Mouse (Mus musculus): ENCODE results near the gene Rnf216. TPM values are rescaled to one million over a fixed set of nuclear protein-coding genes. Genes with fewer than 3 reads are reported as not detected.

Gene Rnf216
- polyA plus RNA-seq, 1 experiment from 2014 or later = 34.0 TPM

DNA sequence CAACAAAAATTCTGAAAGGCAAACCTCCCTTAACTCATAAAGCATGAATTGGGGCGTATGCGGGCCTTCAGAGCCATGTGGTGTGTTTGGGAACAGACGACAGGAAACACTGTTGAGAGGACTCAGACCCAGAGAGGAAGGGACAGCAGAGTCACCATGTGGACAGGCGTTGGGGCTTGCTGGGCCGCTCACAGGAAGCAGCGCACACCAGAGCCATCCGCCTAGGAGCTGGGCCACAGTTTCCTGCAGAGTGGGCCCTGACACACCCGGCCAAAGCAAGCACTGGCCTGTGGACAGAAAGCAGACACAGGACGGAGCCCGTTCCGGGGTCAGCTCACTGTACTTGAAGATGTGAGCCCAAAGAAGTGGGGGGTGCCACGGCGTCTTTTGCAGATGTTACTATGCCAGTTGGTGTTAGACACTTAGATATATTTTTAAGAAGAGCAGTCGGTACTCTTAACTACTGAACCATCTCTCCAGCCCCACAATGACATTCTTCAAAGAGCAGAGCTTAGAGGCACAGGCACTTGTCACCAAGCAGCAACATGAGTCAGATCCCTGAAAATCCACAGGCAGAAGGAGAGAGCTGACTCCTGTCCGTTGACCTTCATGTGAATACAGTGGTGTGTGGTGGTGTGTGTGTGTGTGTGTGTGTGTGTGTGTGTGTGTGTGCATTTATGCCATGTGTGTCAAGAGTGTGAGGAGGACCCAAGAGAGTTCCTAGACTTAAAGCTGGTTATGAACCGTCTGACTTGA lies 130.6 kb downstream of the Rnf216 start:
- Histone ChIP-seq H3K4me1 (ENCODE audit: control insufficient read depth, insufficient read depth, low read length) (no peaks in the 10 kb centered on the region), H3K27me3 (replicated peaks; ENCODE audit: control insufficient read depth, insufficient read depth, low read length) (no peaks in the 10 kb centered on the region), H3K4me2 (ENCODE audit: low read depth, low read length) (no peak overlapping the region), H3K9ac (ENCODE audit: low read depth, low read length) (no peak overlapping the region), H3K27ac (replicated peaks; ENCODE audit: low read depth, low read length) (no peak overlapping the region; the same call in 1 of the 2 replicates), H3K36me3 (ENCODE audit: control insufficient read depth, insufficient read depth, low read length) (no peaks in the 10 kb centered on the region), H3K9me3 (ENCODE audit: control insufficient read depth, low read length) (no peaks in the 10 kb centered on the region), H3K4me3 (ENCODE audit: low read depth, low read length) (no peak overlapping the region)
- ATAC-seq (ENCODE audit: low read depth) = no peak
- DNase-seq (ENCODE audit: low spot score) = no peak
- 77% methylated on average over 16 of the region's 16 CpGs for WGBS

DNA sequence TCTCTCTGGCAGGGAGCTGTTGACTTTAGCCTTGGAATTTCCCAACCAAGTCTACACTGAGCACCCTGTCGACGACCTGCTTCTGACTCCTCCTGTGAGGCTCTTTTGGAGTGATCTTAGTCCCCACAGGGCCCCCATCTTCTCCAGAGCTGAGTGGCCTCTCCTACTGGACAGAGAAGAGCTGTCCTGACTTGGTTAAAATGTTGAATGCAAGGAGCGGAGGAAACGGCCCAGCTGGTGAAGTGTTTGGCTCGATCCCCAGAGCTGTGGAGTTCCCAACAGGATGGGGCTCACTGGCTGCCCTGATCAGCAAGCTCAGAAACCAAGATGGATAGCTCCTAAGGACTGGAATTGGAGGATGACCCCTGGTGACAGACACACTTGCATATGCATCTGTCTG lies 136.3 kb downstream of the Rnf216 start:
- Histone ChIP-seq H3K27ac (replicated peaks; ENCODE audit: low read depth, low read length) (peak overlapping the region; percentile 15; the same call in 1 of the 2 replicates), H3K9me3 (ENCODE audit: control insufficient read depth, low read length) (no peaks in the 10 kb centered on the region)
- peak; percentile 48 for DNase-seq (ENCODE audit: low spot score)

DNA sequence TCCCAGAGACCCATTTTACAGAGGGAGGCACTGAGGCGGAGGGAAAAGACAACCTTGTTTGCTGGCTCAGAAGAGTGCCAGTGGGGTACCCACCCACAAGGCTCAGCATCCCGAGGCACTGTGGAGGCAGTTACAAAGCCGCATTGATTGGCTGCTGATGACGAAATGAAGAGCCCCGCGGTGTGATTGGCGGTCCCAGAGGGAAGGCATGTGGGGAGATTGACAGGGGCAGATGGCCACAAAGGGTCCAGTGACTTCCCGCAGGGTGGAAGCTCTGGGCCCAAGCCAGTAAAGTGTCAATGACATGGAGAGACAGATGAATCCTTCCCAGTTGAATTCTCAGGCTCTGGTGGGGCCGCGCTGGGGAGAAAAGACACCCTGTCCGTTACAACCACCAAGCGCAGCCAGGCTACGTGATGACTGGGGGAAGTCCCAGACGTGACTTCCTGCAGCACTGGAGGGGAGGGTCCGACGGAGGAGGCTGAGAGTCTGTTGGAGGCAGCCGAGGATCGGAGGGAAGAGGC lies 138.1 kb downstream of the Rnf216 start:
- H3K27me3 ChIP-seq (replicated peaks; ENCODE audit: control insufficient read depth, insufficient read depth, low read length) = no peaks in the 10 kb centered on the region
- H3K27ac ChIP-seq (replicated peaks; ENCODE audit: low read depth, low read length) = peak overlapping the region; percentile 52
- ATAC-seq (ENCODE audit: low read depth) (peak; percentile 84), DNase-seq (ENCODE audit: low spot score) (peak; percentile 92)
- H3K9me3 ChIP-seq (ENCODE audit: control insufficient read depth, low read length) = no peaks in the 10 kb centered on the region
- H3K9ac ChIP-seq (ENCODE audit: low read depth, low read length) = 0 out of 2 replicates have a peak overlapping the region, but pooled peaks have one; percentile 20
- 14% methylated on average over 18 of the region's 18 CpGs for WGBS
- no peak overlapping the region for H3K4me3 ChIP-seq (ENCODE audit: low read depth, low read length)
- peaks cover 46% of the 10 kb centered on the region for H3K36me3 ChIP-seq (ENCODE audit: control insufficient read depth, insufficient read depth, low read length)
- H3K4me1 ChIP-seq (ENCODE audit: control insufficient read depth, insufficient read depth, low read length) = 0 out of 2 replicates have a peak, but pooled peaks cover 4% of the 10 kb centered on the region
- H3K4me2 ChIP-seq (ENCODE audit: low read depth, low read length) = peak overlapping the region; percentile 25; the same call in 1 of the 2 replicates

More for the DNA sequence above, 136.3 kb downstream of the Rnf216 start:
- Histone ChIP-seq H3K9ac (ENCODE audit: low read depth, low read length) (no peak overlapping the region), H3K4me1 (ENCODE audit: control insufficient read depth, insufficient read depth, low read length) (0 out of 2 replicates have a peak, but pooled peaks cover 4% of the 10 kb centered on the region), H3K27me3 (replicated peaks; ENCODE audit: control insufficient read depth, insufficient read depth, low read length) (no peaks in the 10 kb centered on the region), H3K4me3 (ENCODE audit: low read depth, low read length) (no peak overlapping the region), H3K4me2 (ENCODE audit: low read depth, low read length) (no peak overlapping the region), H3K36me3 (ENCODE audit: control insufficient read depth, insufficient read depth, low read length) (peaks cover 27% of the 10 kb centered on the region)
- WGBS = 52% methylated on average over 5 of the region's 5 CpGs
- no peak for ATAC-seq (ENCODE audit: low read depth)

DNA sequence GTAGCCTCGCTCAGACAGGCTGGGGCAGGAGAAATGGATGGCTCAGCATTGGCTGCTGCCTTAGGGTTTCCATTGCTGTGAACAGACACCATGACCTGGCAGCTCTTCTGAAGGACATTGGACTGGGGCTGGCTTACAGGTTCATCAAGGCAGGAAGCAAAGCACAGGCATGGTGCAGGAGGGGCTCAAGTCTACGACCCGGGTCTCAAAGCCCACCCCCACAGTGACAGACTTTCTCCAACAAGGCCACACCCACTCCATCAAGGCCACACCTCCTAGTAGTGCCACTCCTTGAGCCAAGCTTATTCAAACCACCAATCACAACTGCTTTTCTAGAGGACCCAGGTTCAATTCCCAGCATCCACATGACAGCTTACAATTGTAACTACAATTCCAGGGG lies 138.8 kb downstream of the Rnf216 start:
- H3K4me2 ChIP-seq (ENCODE audit: low read depth, low read length) = no peak overlapping the region
- no peak for ATAC-seq (ENCODE audit: low read depth)
- no peaks in the 10 kb centered on the region for H3K9me3 ChIP-seq (ENCODE audit: control insufficient read depth, low read length)
- 0 out of 2 replicates have a peak, but pooled peaks cover 4% of the 10 kb centered on the region for H3K4me1 ChIP-seq (ENCODE audit: control insufficient read depth, insufficient read depth, low read length)
- H3K4me3 ChIP-seq (ENCODE audit: low read depth, low read length) = no peak overlapping the region
- no peak overlapping the region for H3K9ac ChIP-seq (ENCODE audit: low read depth, low read length)
- peak overlapping the region; percentile 52; the same call in 1 of the 2 replicates for H3K27ac ChIP-seq (replicated peaks; ENCODE audit: low read depth, low read length)
- peaks cover 51% of the 10 kb centered on the region for H3K36me3 ChIP-seq (ENCODE audit: control insufficient read depth, insufficient read depth, low read length)
- 39% methylated on average over 3 of the region's 3 CpGs for WGBS
- DNase-seq (ENCODE audit: low spot score) = no peak
- H3K27me3 ChIP-seq (replicated peaks; ENCODE audit: control insufficient read depth, insufficient read depth, low read length) = no peaks in the 10 kb centered on the region

DNA sequence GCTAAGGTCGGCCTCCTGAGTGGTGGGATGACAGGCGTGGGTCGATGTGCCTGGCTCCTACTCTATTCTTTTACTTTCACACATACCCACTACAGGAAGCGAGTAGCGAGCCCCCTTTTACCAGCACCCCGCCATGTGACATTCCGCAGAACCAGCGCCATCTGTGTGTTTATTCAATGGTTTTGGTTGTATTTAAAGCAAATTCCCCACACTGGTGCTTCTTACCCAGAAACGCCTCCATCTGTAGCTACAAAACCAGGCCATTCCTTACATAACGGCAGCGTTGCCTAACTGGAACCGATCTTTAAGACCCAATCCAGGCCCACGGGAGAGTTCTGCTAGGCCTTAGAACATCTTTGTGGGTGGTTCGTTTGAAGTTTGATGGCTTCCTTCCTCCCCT lies 144.4 kb downstream of the Rnf216 start:
- no peak overlapping the region for H3K4me3 ChIP-seq (ENCODE audit: low read depth, low read length)
- peaks cover 13% of the 10 kb centered on the region for H3K4me1 ChIP-seq (ENCODE audit: control insufficient read depth, insufficient read depth, low read length)
- H3K4me2 ChIP-seq (ENCODE audit: low read depth, low read length) = no peak overlapping the region
- peaks cover 74% of the 10 kb centered on the region for H3K36me3 ChIP-seq (ENCODE audit: control insufficient read depth, insufficient read depth, low read length)
- DNase-seq (ENCODE audit: low spot score) (no peak), ATAC-seq (ENCODE audit: low read depth) (no peak)
- WGBS = 85% methylated on average over 14 of the region's 14 CpGs
- no peak overlapping the region for H3K9ac ChIP-seq (ENCODE audit: low read depth, low read length)
- no peaks in the 10 kb centered on the region for H3K27me3 ChIP-seq (replicated peaks; ENCODE audit: control insufficient read depth, insufficient read depth, low read length)
- H3K9me3 ChIP-seq (ENCODE audit: control insufficient read depth, low read length) = no peaks in the 10 kb centered on the region
- no peak overlapping the region for H3K27ac ChIP-seq (replicated peaks; ENCODE audit: low read depth, low read length)

DNA sequence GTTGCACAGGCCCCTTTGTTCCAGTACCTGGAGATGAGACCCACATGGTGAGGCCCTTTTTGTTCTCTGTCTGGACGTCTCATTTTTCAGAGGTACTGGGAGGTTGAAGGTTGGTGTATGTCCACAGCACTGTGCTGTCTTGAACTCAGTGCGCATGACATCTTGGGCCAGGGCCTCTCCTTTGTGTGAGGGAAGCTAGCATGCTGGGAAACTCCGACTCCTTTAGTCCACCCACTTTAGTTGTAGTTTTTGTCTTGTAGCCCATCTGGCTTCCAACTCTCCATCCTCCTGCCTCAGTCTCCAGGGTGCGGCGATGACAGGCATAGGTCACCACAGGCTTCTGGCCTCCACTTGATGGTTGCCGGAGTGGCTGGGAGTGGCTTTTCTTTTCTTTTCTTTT lies 148.1 kb downstream of the Rnf216 start:
- no peaks in the 10 kb centered on the region for H3K27me3 ChIP-seq (replicated peaks; ENCODE audit: control insufficient read depth, insufficient read depth, low read length)
- H3K36me3 ChIP-seq (ENCODE audit: control insufficient read depth, insufficient read depth, low read length) = peaks cover 37% of the 10 kb centered on the region
- H3K4me2 ChIP-seq (ENCODE audit: low read depth, low read length) = peak overlapping the region; percentile 92
- H3K4me3 ChIP-seq (ENCODE audit: low read depth, low read length) = peak overlapping the region; percentile 99
- H3K9me3 ChIP-seq (ENCODE audit: control insufficient read depth, low read length) = no peaks in the 10 kb centered on the region
- DNase-seq (ENCODE audit: low spot score) (no peak), ATAC-seq (ENCODE audit: low read depth) (no peak)
- H3K27ac ChIP-seq (replicated peaks; ENCODE audit: low read depth, low read length) = peak overlapping the region; percentile 99
- WGBS = 83% methylated on average over 6 of the region's 6 CpGs
- peak overlapping the region; percentile 98; the same call in 1 of the 2 replicates for H3K9ac ChIP-seq (ENCODE audit: low read depth, low read length)
- peaks cover 18% of the 10 kb centered on the region for H3K4me1 ChIP-seq (ENCODE audit: control insufficient read depth, insufficient read depth, low read length)

DNA sequence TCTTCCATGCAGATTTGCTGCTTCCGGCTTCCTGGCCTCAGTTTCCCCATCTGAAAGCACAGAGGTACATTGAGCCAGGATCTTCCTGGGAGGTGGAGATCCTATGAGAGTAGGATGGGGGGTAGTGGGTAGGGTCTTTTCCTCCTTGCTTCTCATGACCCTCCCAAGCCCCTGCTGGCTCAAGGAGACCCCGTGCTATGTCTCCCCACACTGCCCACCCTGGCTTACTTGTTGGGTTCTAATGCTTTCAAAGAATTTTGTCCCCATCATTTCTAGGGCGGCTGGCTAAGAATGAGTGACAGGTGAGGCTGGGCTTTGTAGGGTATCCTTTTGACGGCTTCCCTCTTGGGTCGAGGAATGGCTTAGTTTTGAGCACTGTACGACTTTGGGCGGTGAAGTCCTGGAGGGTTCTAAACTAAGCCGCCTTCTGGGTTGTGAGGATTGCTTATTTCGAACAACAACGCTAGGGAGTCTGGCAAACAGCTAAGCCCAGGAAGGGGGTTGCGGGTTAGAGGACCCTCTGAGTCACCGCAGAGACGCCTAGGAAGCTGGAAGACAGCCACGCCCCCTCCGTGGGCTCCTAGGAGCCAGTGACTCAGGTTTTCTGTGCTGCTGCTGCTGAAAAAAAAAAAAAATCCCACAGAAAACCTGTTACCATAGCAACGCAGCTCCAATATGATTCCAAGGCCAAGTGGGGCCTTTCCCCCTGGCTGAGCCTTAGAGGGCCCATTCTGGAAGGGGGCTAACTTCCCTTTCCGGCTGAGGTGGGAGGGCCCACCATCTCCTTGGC lies 148.9 kb downstream of the Rnf216 start:
- Histone ChIP-seq H3K4me1 (ENCODE audit: control insufficient read depth, insufficient read depth, low read length) (peaks cover 24% of the 10 kb centered on the region), H3K27me3 (replicated peaks; ENCODE audit: control insufficient read depth, insufficient read depth, low read length) (no peaks in the 10 kb centered on the region), H3K4me2 (ENCODE audit: low read depth, low read length) (peak overlapping the region; percentile 92), H3K9me3 (ENCODE audit: control insufficient read depth, low read length) (no peaks in the 10 kb centered on the region), H3K36me3 (ENCODE audit: control insufficient read depth, insufficient read depth, low read length) (peaks cover 31% of the 10 kb centered on the region), H3K4me3 (ENCODE audit: low read depth, low read length) (peak overlapping the region; percentile 99), H3K27ac (replicated peaks; ENCODE audit: low read depth, low read length) (peak overlapping the region; percentile 99), H3K9ac (ENCODE audit: low read depth, low read length) (peak overlapping the region; percentile 98)
- DNase-seq (ENCODE audit: low spot score) = peak; percentile 92
- WGBS = 31% methylated on average over 17 of the region's 17 CpGs
- ATAC-seq (ENCODE audit: low read depth) = no peak

DNA sequence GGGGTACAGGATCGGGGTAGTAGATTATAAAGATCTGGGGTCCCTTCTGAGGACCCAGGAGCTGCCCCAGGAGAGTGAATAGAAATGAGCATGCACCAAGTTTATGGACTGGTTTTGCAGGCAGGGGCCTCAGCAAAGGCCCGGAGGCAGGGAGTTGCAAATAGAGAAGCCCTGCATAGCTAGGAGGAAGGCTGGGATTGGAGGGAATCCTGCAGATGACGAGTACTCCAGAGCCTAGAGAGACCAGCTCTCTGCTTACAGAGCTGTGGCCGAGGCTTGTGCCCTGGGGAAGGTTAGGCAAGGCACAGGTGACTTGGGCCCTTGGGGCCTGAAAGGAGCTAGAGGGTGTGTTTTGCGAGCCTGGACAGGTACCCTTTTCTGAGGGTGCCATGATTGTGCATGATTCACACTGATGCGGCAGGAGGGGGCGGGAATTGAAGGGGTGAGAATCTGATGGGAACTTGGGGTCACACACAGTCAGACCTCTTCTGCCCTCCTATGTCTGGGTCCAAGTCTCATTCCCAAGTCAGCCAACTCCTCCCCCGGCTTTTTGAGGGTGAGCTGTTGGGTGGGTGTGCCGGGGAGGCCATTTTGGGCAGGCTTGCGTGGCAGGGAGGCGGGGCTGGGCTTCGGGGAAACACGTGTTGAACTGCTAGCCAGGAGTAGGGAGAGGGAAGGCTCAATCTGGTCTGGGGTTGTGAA lies 149.6 kb downstream of the Rnf216 start:
- WGBS = 7% methylated on average over 13 of the region's 13 CpGs
- Histone ChIP-seq H3K27me3 (replicated peaks; ENCODE audit: control insufficient read depth, insufficient read depth, low read length) (no peaks in the 10 kb centered on the region), H3K4me1 (ENCODE audit: control insufficient read depth, insufficient read depth, low read length) (peaks cover 24% of the 10 kb centered on the region), H3K4me2 (ENCODE audit: low read depth, low read length) (peak overlapping the region; percentile 92), H3K27ac (replicated peaks; ENCODE audit: low read depth, low read length) (peak overlapping the region; percentile 99), H3K9me3 (ENCODE audit: control insufficient read depth, low read length) (no peaks in the 10 kb centered on the region), H3K4me3 (ENCODE audit: low read depth, low read length) (peak overlapping the region; percentile 99), H3K36me3 (ENCODE audit: control insufficient read depth, insufficient read depth, low read length) (peaks cover 26% of the 10 kb centered on the region), H3K9ac (ENCODE audit: low read depth, low read length) (peak overlapping the region; percentile 98)
- ATAC-seq (ENCODE audit: low read depth) = peak; percentile 34
- peak; percentile 88 for DNase-seq (ENCODE audit: low spot score)

Data from embryonic facial prominence, embryonic 14.5 days (tissue).